Mouse (Mus musculus) cerebellum, adult 2 months (tissue): ENCODE results near the gene Opa3.

ENCODE experiments used
- CTCF ChIP-seq: fragments of 200-500 bp; IDR thresholded peaks from 2 replicates; pipeline ENCODE4 v1.5.1; 2011; ENCODE audit warnings: low read depth, mild to moderate bottlenecking, control low read depth, low read length, moderate library complexity, borderline replicate concordance; ENCODE audit not compliant: insufficient read depth
- POLR2A ChIP-seq: fragments of 200-500 bp; IDR thresholded peaks from 2 replicates; pipeline ENCODE4 v1.6.1; 2011; ENCODE audit warnings: low read length, control low read depth, borderline replicate concordance; ENCODE audit not compliant: insufficient read depth

DNA sequence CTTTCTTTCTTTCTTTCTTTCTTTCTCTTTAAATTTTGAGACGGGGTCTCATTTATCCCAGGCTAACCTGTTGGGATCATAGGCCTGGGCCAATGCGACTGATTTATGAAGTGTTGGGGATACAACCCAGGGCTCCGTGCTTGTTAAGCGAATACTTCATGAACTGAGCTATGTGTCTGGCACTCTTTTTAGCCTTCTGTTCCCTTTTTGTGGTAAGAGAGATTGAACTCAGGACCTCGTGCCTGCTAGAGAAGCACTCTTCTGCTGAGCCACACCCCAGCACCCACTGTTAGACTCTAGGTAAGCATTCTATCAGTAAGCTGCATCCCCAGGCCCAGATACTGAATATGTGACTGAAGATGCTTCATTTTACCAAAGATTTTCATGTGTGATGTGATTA, 10.6 kb upstream of the Opa3 start:
- no peak for TF ChIP-seq CTCF
- TF ChIP-seq POLR2A = no peak
